Mouse (Mus musculus) kidney, adult 2 months (tissue): ENCODE results near the gene Gm9639.
"Not testable (repeated sequence)": the region's sequence is repeated elsewhere in the genome, so short reads cannot be mapped to it uniquely, and the experiment has no call there.

Source experiments
- CTCF ChIP-seq: fragments of 200-500 bp; conservative IDR thresholded peaks from 2 replicates; pipeline ENCODE4 v1.5.1; 2011; ENCODE audit warnings: low read depth, mild to moderate bottlenecking, control low read depth, low read length, moderate library complexity, mixed read lengths; ENCODE audit not compliant: insufficient read depth, insufficient read length
- POLR2A ChIP-seq: fragments of 200-500 bp; IDR thresholded peaks from one replicate; pipeline ENCODE4 v1.6.1; 2011; ENCODE audit warnings: low read depth, low read length, control low read depth

GRCm38 (mm10) chr10:77759582-77759981 is 35.3 kb downstream of the Gm9639 start, which contains the start of gene Gm3233:
- not testable (repeated sequence) for TF ChIP-seq CTCF, POLR2A
